Comparison of ENCODE assay signal across 8 mouse cellular contexts in the genomic region with DNA sequence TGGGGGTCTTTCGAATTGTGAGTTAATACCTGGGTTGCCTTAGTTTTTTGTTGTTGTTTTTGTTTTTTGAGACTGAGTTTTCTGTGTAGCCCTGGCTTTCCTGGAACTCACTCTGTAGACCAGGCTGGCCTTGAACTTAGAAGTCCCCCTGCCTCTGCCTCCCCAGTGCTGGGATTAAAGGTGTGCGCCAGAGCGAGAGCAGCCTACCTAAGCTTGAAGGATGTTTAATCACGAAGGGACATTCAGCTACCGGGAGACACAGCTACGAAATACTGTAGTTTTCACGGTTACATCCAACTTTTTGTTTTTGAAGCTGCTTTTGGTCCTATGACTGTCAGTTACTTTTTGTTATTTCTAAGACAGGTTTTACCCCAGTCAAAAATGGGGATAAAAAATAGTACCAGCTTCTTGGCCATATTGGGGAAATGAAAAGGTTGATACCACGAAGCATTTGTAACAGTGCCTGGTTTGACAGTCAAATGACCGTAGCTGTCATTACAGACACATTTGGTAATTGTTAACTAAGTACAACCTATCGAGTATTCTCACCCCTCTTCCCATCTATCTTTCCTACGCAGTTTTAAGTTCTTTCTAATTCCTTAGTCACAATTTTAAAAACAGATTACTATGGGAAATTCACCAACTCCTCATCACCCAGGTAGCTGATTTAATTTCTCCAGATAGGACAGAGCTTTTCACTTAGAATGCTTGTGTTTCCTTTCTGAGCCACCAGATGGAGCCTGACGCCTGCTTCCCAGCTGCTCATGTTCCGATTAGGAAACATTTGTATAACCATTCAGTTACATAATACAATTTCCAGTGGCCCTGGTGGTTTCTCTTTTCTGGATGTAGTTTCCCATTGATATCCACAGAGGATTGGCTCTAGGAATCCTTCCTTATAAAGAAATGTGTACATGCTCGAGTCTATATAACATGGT. TPM values are rescaled to one million over a fixed set of nuclear protein-coding genes. Genes with fewer than 3 reads are reported as not detected.
DNase-seq lines count a peak whose midpoint lies in the region; ATAC-seq lines count a peak whose summit lies in the region.

No protein-coding gene starts in this region.

- 0 out of 2 replicates have a peak overlapping the region, but pooled peaks have one; percentile 11 for H3K27ac ChIP-seq in hindbrain, embryonic 14.5 days

- 49% methylated on average over 14 of the region's 14 CpGs for WGBS in hindbrain, embryonic 14.5 days

- H3K9ac ChIP-seq in hindbrain, embryonic 14.5 days = peak overlapping the region; percentile 72

- peaks cover 15% of the 10 kb centered on the region for H3K36me3 ChIP-seq in hindbrain, embryonic 14.5 days (replicated peaks; ENCODE audit: control insufficient read depth, insufficient read depth)

- H3K4me1 ChIP-seq in hindbrain, embryonic 14.5 days (replicated peaks; ENCODE audit: control insufficient read depth, insufficient read depth, low read length) = peaks cover 3% of the 10 kb centered on the region; the same call in 1 of the 2 replicates

- peak; percentile 33 for DNase-seq in WW6 (ENCODE audit: low read depth, low spot score)
- peak; percentile 88 for DNase-seq in cerebellum, postnatal 14 days
- peak; percentile 54 to 67 for DNase-seq in frontal cortex, postnatal 14 days (ENCODE audit: low spot score in 2 of 2)
- DNase-seq in hindbrain, embryonic 14.5 days (ENCODE audit: low spot score) = peak; percentile 85
- peak; percentile 64 to 91 for DNase-seq in layer of hippocampus, postnatal 14 days (ENCODE audit: low spot score in 2 of 2)
- peak; percentile 88 for DNase-seq in lung, postnatal 10 days
- peak; percentile 88 for DNase-seq in retina, embryonic 14.5 days (ENCODE audit: low spot score)
- DNase-seq in urinary bladder, postnatal 25 days (ENCODE audit: low spot score) = peak; percentile 55

- no peaks in the 10 kb centered on the region for H3K27me3 ChIP-seq in hindbrain, embryonic 14.5 days (ENCODE audit: control insufficient read depth, insufficient read depth, low read length)

- no peak for ATAC-seq in hindbrain, embryonic 14.5 days (ENCODE audit: low FRiP score)

- H3K4me3 ChIP-seq in hindbrain, embryonic 14.5 days (replicated peaks; ENCODE audit: low read length) = peak overlapping the region; percentile 67

- no peaks in the 10 kb centered on the region for H3K9me3 ChIP-seq in hindbrain, embryonic 14.5 days (ENCODE audit: control insufficient read depth, low read length)

- peak overlapping the region; percentile 67 for H3K4me2 ChIP-seq in hindbrain, embryonic 14.5 days (replicated peaks)

RNA-seq across cellular contexts. Expression of gene Nepro, which starts 1.5 kb away (rescaled TPM):
- 4.4 and 5.4 TPM in 2 replicates for polyA plus RNA-seq in hindbrain, embryonic 14.5 days (2014; fragmentation: Nextera tagmentation; extraction: Ambion mirVana)
- total RNA-seq in layer of hippocampus, postnatal 14 days (2021) = 1 to 10 TPM; 4.3 to 6.5 TPM

RNA-seq across cellular contexts. Expression of gene Gtpbp8, which starts 20.6 kb away (rescaled TPM):
- polyA plus RNA-seq in hindbrain, embryonic 14.5 days (2014; fragmentation: Nextera tagmentation; extraction: Ambion mirVana) = 41.5 and 43.8 TPM in 2 replicates
- total RNA-seq in layer of hippocampus, postnatal 14 days (2021) = 10 to 100 TPM; 26.1 to 27.7 TPM

RNA-seq across cellular contexts. Expression of gene Cd200r1, which starts 40.0 kb away (rescaled TPM):
- polyA plus RNA-seq in hindbrain, embryonic 14.5 days (2014; fragmentation: Nextera tagmentation; extraction: Ambion mirVana) = 0.50 and 0.91 TPM in 2 replicates
- under 1 TPM in 1 of 2 experiments, not detected in 1; 0.23 TPM for total RNA-seq in layer of hippocampus, postnatal 14 days (2021)

Comparison
In these comparisons a context has a peak if more than half of its experiments do, and no peak if none do; other contexts are left out.
1. DNase-seq: peak in every context shown above with its lines; median percentile 88 in cerebellum, postnatal 14 days; 88 in lung, postnatal 10 days; 88 in retina, embryonic 14.5 days; 85 in hindbrain, embryonic 14.5 days; 78 in layer of hippocampus, postnatal 14 days; 60 in frontal cortex, postnatal 14 days; 55 in urinary bladder, postnatal 25 days; 33 in WW6.